Mouse (Mus musculus): Measurements from ENCODE around the gene Kcnk15.

DNA sequence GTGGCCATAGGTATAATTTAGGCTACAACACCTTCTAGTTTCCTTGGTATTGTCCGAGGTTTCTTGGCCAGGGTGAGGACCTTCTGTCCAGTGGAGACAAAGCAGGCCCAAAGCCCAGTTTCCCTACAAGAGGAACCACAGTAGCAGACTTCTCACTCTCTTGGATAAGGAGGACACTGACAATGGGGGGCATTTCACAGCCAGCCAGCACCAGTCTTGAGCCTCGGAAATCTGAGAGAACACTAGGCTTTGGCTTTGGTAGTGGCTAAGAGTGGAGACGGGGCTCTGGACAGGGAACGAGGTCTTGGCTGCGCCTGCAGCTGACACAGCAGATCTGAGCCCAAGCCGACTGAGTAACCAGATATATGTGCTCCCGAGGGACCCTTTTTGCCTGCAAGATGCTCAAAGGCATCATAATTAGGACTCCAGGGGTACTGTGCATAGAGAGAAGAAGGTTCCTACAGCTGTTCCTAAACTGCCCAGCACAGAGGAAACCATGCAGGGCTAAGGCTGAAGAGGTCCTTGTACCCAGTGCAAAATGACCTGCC is 44.6 kb downstream of the Kcnk15 start:
- TF ChIP-seq CTCF (IDR thresholded peaks at IDR 0.05; ENCODE audit: borderline replicate concordance, control insufficient read depth, extremely low read depth, insufficient read depth, low read length, poor library complexity) (no peak), POLR2A (IDR thresholded peaks at IDR 0.05; ENCODE audit: control insufficient read depth, extremely low read depth, insufficient read depth, low read length, poor library complexity) (no peak)

All from thymus, adult 2 months (tissue).